7 mouse cellular contexts compared by ENCODE assay signal in genomic region chr16:38549479-38550396, GRCm38 (mm10). TPM values are rescaled to one million over a fixed set of nuclear protein-coding genes. Genes with fewer than 3 reads are reported as not detected.
DNase-seq lines count a peak whose midpoint lies in the region; ATAC-seq lines count a peak whose summit lies in the region.

Gene Poglut1 (minus strand): TSS chr16:38550258.

- DNase-seq in adrenal gland, adult 18-20 months (ENCODE audit: low spot score in 2 of 2): peak; percentile 74
- DNase-seq in embryo, embryonic 11 days: peak; percentile 91
- peak; percentile 61 to 68 for DNase-seq in gastrocnemius, postnatal 36 days
- DNase-seq in left cerebral cortex, postnatal 25 days (ENCODE audit: low spot score in 2 of 2): peak; percentile 86 to 87
- DNase-seq in mesoderm, embryonic 11.5 days (ENCODE audit: low read depth, low spot score): peak; percentile 79
- DNase-seq in right cerebral cortex, postnatal 36 days (ENCODE audit: low spot score in 2 of 2): peak; percentile 70 to 71

- H3K9me3 ChIP-seq in intestine, embryonic 15.5 days: no peaks in the 10 kb centered on the region

- peaks cover 6% of the 10 kb centered on the region; the same call in 1 of the 2 replicates for H3K4me1 ChIP-seq in intestine, embryonic 15.5 days (replicated peaks)

- ATAC-seq in intestine, embryonic 15.5 days: peak; percentile 95

- H3K4me3 ChIP-seq in intestine, embryonic 15.5 days (replicated peaks): peak within 1 kb of the TSS; percentile 82

- 2% methylated on average over 54 of the region's 54 CpGs for WGBS in intestine, embryonic 15.5 days

- H3K9ac ChIP-seq in intestine, embryonic 15.5 days: peak within 1 kb of the TSS; percentile 70

- peaks cover 6% of the 10 kb centered on the region; the same call in 1 of the 2 replicates for H3K27me3 ChIP-seq in intestine, embryonic 15.5 days (replicated peaks)

- intact Hi-C loops in gastrocnemius, postnatal 36 days (cut with DNase I): no loop called here
- intact Hi-C loops in left cerebral cortex, postnatal 25 days (cut with DNase I): loop anchor here (10.0 kb wide), 1 partner anchor 505 kb away; no protein-coding TSS in a partner anchor

- H3K27ac ChIP-seq in intestine, embryonic 15.5 days: no peak within 1 kb of the TSS

- peaks cover 7% of the 10 kb centered on the region for H3K36me3 ChIP-seq in intestine, embryonic 15.5 days

- H3K4me2 ChIP-seq in intestine, embryonic 15.5 days (replicated peaks): peak within 1 kb of the TSS; percentile 86

RNA-seq across cellular contexts. Expression of gene Poglut1, which starts in this region (rescaled TPM):
- total RNA-seq in adrenal gland, adult 18-20 months (2021): 10 to 100 TPM; 27.8 to 29.3 TPM
- total RNA-seq in gastrocnemius, postnatal 36 days (2021): 1 to 10 TPM; 7.9 to 8.0 TPM
- polyA plus RNA-seq in intestine, embryonic 15.5 days (2015; fragmentation: Nextera tagmentation; extraction: Ambion mirVana): 35.6 and 38.6 TPM in 2 replicates
- total RNA-seq in left cerebral cortex, postnatal 25 days (2021): 10 to 100 TPM; 41.1 to 44.8 TPM
